Mouse (Mus musculus): ENCODE data around the gene Plekhg2. TPM values are rescaled to one million over a fixed set of nuclear protein-coding genes. Genes with fewer than 3 reads are reported as not detected.

Gene Plekhg2
- polyA plus RNA-seq, 1 experiment from 2014 or later: 45.3 TPM

- no peaks in the 10 kb centered on the region for H3K27me3 ChIP-seq
- DNase-seq (ENCODE audit: low read depth, low spot score) (no peak), ATAC-seq (no peak)
- CTCF ChIA-PET: no interaction called here
- TF ChIP-seq CTCF (IDR thresholded peaks at IDR 0.05): no peak
- in situ Hi-C loops (cut with MboI; ENCODE audit: low pct_unique_long_range_greater_than_20kb): no loop called here
- POLR2A ChIA-PET: no interaction called here
These were observed 31.0 kb downstream of the Plekhg2 start for GRCm38 (mm10) chr7:28341381-28341780.

GRCm38 (mm10) chr7:28339213-28339917 lies 33.0 kb downstream of the Plekhg2 start:
- DNase-seq (ENCODE audit: low read depth, low spot score): peak; percentile 55

GRCm38 (mm10) chr7:28338108-28338998 lies 34.0 kb downstream of the Plekhg2 start, which contains the start of gene Supt5:
Gene Supt5, minus strand, starts transcription at chr7:28338746.
- DNase-seq (ENCODE audit: low read depth, low spot score) (peak; percentile 94), ATAC-seq (peak; percentile 91)
- TF ChIP-seq CTCF (IDR thresholded peaks at IDR 0.05): no peak
- in situ Hi-C loops (cut with MboI; ENCODE audit: low pct_unique_long_range_greater_than_20kb): no loop called here
- ChIA-PET POLR2A (no interaction called here), CTCF (interaction anchor here (1.2 to 2.2 kb wide), 3 partner anchors 16 to 54 kb away, joined by 4 to 7 read pairs (median 4); partner anchors contain the start of genes Med29 and Paf1)
- H3K27me3 ChIP-seq: no peaks in the 10 kb centered on the region

More at GRCm38 (mm10) chr7:28339213-28339917, 33.0 kb downstream of the Plekhg2 start:
- ChIA-PET CTCF (interaction anchor here (0.7 to 2.2 kb wide), 6 partner anchors 13 to 53 kb away, joined by 3 to 7 read pairs (median 4); partner anchors contain the start of genes Med29 and Paf1), POLR2A (no interaction called here)
- TF ChIP-seq CTCF (IDR thresholded peaks at IDR 0.05): peak; percentile 51
- no peaks in the 10 kb centered on the region for H3K27me3 ChIP-seq
- in situ Hi-C loops (cut with MboI; ENCODE audit: low pct_unique_long_range_greater_than_20kb): no loop called here
- peak; percentile 32 for ATAC-seq

GRCm38 (mm10) chr7:28335471-28335870 lies 36.9 kb downstream of the Plekhg2 start:
- H3K27me3 ChIP-seq: no peaks in the 10 kb centered on the region
- no peak for DNase-seq (ENCODE audit: low read depth, low spot score)
- in situ Hi-C loops (cut with MboI; ENCODE audit: low pct_unique_long_range_greater_than_20kb): no loop called here
- ChIA-PET POLR2A (interaction anchor here (1.1 kb wide), 1 partner anchor 22 kb away, joined by 3 read pairs; no protein-coding TSS in a partner anchor), CTCF (interaction anchor here (1.6 to 1.7 kb wide), 2 partner anchors 9 kb away, joined by 6 to 7 read pairs; no protein-coding TSS in a partner anchor)
- no peak for ATAC-seq
- TF ChIP-seq CTCF (IDR thresholded peaks at IDR 0.05): no peak

- in situ Hi-C loops (cut with MboI; ENCODE audit: low pct_unique_long_range_greater_than_20kb): no loop called here
- POLR2A ChIA-PET: no interaction called here
- CTCF ChIA-PET: interaction anchor here (1.6 to 1.7 kb wide), 2 partner anchors 8 to 10 kb away, joined by 6 to 7 read pairs; no protein-coding TSS in a partner anchor
- DNase-seq (ENCODE audit: low read depth, low spot score) (no peak), ATAC-seq (no peak)
- H3K27me3 ChIP-seq: no peaks in the 10 kb centered on the region
- TF ChIP-seq CTCF (IDR thresholded peaks at IDR 0.05): no peak
These were observed 37.9 kb downstream of the Plekhg2 start for GRCm38 (mm10) chr7:28334534-28334933.

GRCm38 (mm10) chr7:28328260-28328659 lies 44.1 kb downstream of the Plekhg2 start:
- CTCF ChIA-PET: interaction anchor here (1.0 kb wide), 1 partner anchor 17 kb away, joined by 4 read pairs; no protein-coding TSS in a partner anchor
- in situ Hi-C loops (cut with MboI; ENCODE audit: low pct_unique_long_range_greater_than_20kb): no loop called here
- H3K27me3 ChIP-seq: no peaks in the 10 kb centered on the region
- no peak for DNase-seq (ENCODE audit: low read depth, low spot score)
- POLR2A ChIA-PET: no interaction called here
- no peak for ATAC-seq
- TF ChIP-seq CTCF (IDR thresholded peaks at IDR 0.05): no peak

GRCm38 (mm10) chr7:28326457-28326856 lies 45.9 kb downstream of the Plekhg2 start:
- in situ Hi-C loops (cut with MboI; ENCODE audit: low pct_unique_long_range_greater_than_20kb): no loop called here
- CTCF ChIA-PET: interaction anchor here (0.7 to 1.5 kb wide), 5 partner anchors 9 to 18 kb away, joined by 3 to 7 read pairs (median 6); no protein-coding TSS in a partner anchor
- POLR2A ChIA-PET: no interaction called here
- no peaks in the 10 kb centered on the region for H3K27me3 ChIP-seq
- DNase-seq (ENCODE audit: low read depth, low spot score): no peak
- ATAC-seq: no peak
- TF ChIP-seq CTCF (IDR thresholded peaks at IDR 0.05): no peak

- POLR2A ChIA-PET: no interaction called here
- CTCF ChIA-PET: interaction anchor here (1.5 kb wide), 1 partner anchor 14 kb away, joined by 4 read pairs; no protein-coding TSS in a partner anchor
- no peak for DNase-seq (ENCODE audit: low read depth, low spot score)
- in situ Hi-C loops (cut with MboI; ENCODE audit: low pct_unique_long_range_greater_than_20kb): no loop called here
- no peaks in the 10 kb centered on the region for H3K27me3 ChIP-seq
- ATAC-seq: no peak
- TF ChIP-seq CTCF (IDR thresholded peaks at IDR 0.05): no peak
These were observed 47.1 kb downstream of the Plekhg2 start for GRCm38 (mm10) chr7:28325293-28325692.

GRCm38 (mm10) chr7:28321974-28322720 lies 50.3 kb downstream of the Plekhg2 start:
- ChIA-PET POLR2A (interaction anchor here (1.5 kb wide), 1 partner anchor 11 kb away, joined by 3 read pairs; no protein-coding TSS in a partner anchor), CTCF (interaction anchor here (1.7 to 2.1 kb wide), 2 partner anchors 17 to 23 kb away, joined by 7 read pairs; partner anchors contain the start of gene Supt5)
- DNase-seq (ENCODE audit: low read depth, low spot score) (no peak), ATAC-seq (no peak)
- TF ChIP-seq CTCF (IDR thresholded peaks at IDR 0.05): no peak
- no peaks in the 10 kb centered on the region for H3K27me3 ChIP-seq
- in situ Hi-C loops (cut with MboI; ENCODE audit: low pct_unique_long_range_greater_than_20kb): no loop called here

- in situ Hi-C loops (cut with MboI; ENCODE audit: low pct_unique_long_range_greater_than_20kb): no loop called here
- no peaks in the 10 kb centered on the region for H3K27me3 ChIP-seq
- ATAC-seq: no peak
- DNase-seq (ENCODE audit: low read depth, low spot score): no peak
- ChIA-PET POLR2A (no interaction called here), CTCF (interaction anchor here (1.1 to 1.4 kb wide), 2 partner anchors 15 to 26 kb away, joined by 3 read pairs; no protein-coding TSS in a partner anchor)
- TF ChIP-seq CTCF (IDR thresholded peaks at IDR 0.05): no peak
These were observed 53.7 kb downstream of the Plekhg2 start for GRCm38 (mm10) chr7:28318714-28319113.
